ENCODE assay signal across 8 mouse cellular contexts in genomic region chr9:55241863-55242685, GRCm38 (mm10). TPM values are rescaled to one million over a fixed set of nuclear protein-coding genes. Genes with fewer than 3 reads are reported as not detected.
A peak's percentile ranks its signal among the peaks of the same experiment; 100 is the strongest.
DNase-seq lines count a peak whose midpoint lies in the region; ATAC-seq and TF ChIP-seq lines count a peak whose summit lies in the region.

No protein-coding gene starts in this region.

- no peaks in the 10 kb centered on the region for H3K4me1 ChIP-seq in kidney, adult 2 months (ENCODE audit: control insufficient read depth, insufficient read depth, low read length)
- no peaks in the 10 kb centered on the region for H3K4me1 ChIP-seq in stomach, postnatal 0 days (replicated peaks; ENCODE audit: control insufficient read depth, insufficient read depth)

- TF ChIP-seq EP300 in stomach, postnatal 0 days (optimal IDR thresholded peaks at IDR 0.05): no peak

- peak overlapping the region; percentile 51 for H3K4me2 ChIP-seq in stomach, postnatal 0 days (replicated peaks; ENCODE audit: low read depth)

- no peaks in the 10 kb centered on the region for H3K36me3 ChIP-seq in kidney, adult 2 months (ENCODE audit: control insufficient read depth, insufficient read depth, low read length)
- H3K36me3 ChIP-seq in stomach, postnatal 0 days (ENCODE audit: control insufficient read depth, insufficient read depth, low read length): no peaks in the 10 kb centered on the region

- H3K9me3 ChIP-seq in stomach, postnatal 0 days (ENCODE audit: control insufficient read depth, low read length): no peaks in the 10 kb centered on the region

- no peak for TF ChIP-seq POLR2A in kidney, adult 2 months (IDR thresholded peaks at IDR 0.05; ENCODE audit: low read depth, low read length)

- peak; percentile 41 for DNase-seq in kidney, adult 2 months
- DNase-seq in kidney, postnatal 14 days: no peak
- peak; percentile 35 for DNase-seq in embryo, embryonic 10.5 days (ENCODE audit: low spot score)
- peak; percentile 57 for DNase-seq in induced T-regulatory cell, adult 2 months (ENCODE audit: low read depth)
- DNase-seq in mesoderm, embryonic 11.5 days (ENCODE audit: low read depth, low spot score): peak; percentile 15
- peak; percentile 29 for DNase-seq in stomach, postnatal 0 days (ENCODE audit: low spot score)
- DNase-seq in c-Kit-positive CD71-positive TER-119-positive erythroid progenitor cells, embryonic 14.5 days (ENCODE audit: low spot score): no peak
- DNase-seq in layer of hippocampus, postnatal 10 days (ENCODE audit: low spot score in 2 of 2): no peak

- peak; percentile 13; the same call in 1 of the 2 replicates for TF ChIP-seq CTCF in kidney, adult 2 months (conservative IDR thresholded peaks at IDR 0.05; ENCODE audit: insufficient read depth, insufficient read length, low read depth, low read length)
- TF ChIP-seq CTCF in stomach, postnatal 0 days (IDR thresholded peaks at IDR 0.05; ENCODE audit: low read depth): peak; percentile 28

- ATAC-seq in stomach, postnatal 0 days (ENCODE audit: low FRiP score, low TSS enrichment): no peak

- H3K4me3 ChIP-seq in kidney, adult 2 months (ENCODE audit: insufficient read depth, low read depth, low read length): peak overlapping the region; percentile 38
- peak overlapping the region; percentile 24 for H3K4me3 ChIP-seq in stomach, postnatal 0 days (ENCODE audit: low read depth, low read length)

- peak overlapping the region; percentile 13; the same call in 1 of the 2 replicates for H3K9ac ChIP-seq in stomach, postnatal 0 days (ENCODE audit: low read length)

- H3K27me3 ChIP-seq in kidney, adult 2 months (replicated peaks; ENCODE audit: control insufficient read depth, insufficient read depth, low read length): no peaks in the 10 kb centered on the region
- no peaks in the 10 kb centered on the region for H3K27me3 ChIP-seq in stomach, postnatal 0 days (ENCODE audit: control insufficient read depth, insufficient read depth, low read length)

- WGBS in kidney, adult 2 months: 30% methylated on average over 24 of the region's 24 CpGs
- 32% methylated on average over 24 of the region's 24 CpGs for WGBS in stomach, postnatal 0 days

- no peak overlapping the region for H3K27ac ChIP-seq in kidney, adult 2 months (ENCODE audit: insufficient read depth, low read depth, low read length)
- no peak overlapping the region for H3K27ac ChIP-seq in stomach, postnatal 0 days (replicated peaks)

RNA-seq across cellular contexts. Expression of gene Fbxo22, which starts 33.3 kb away (rescaled TPM):
- 26.4 and 27.7 TPM in 2 replicates for polyA plus RNA-seq in kidney, adult 2 months (2012; rRNA removed)
- 29.8 and 30.0 TPM in 2 replicates for polyA plus RNA-seq in stomach, postnatal 0 days (2015; fragmentation: Nextera tagmentation; extraction: Ambion mirVana)
- 10 to 100 TPM; 39.9 to 40.7 TPM for total RNA-seq in layer of hippocampus, postnatal 10 days (2021)

Comparison
In these comparisons a context has a peak if more than half of its experiments do, and no peak if none do; other contexts are left out.
1. DNase-seq: peak in kidney, adult 2 months (single experiment), embryo, embryonic 10.5 days (single experiment), induced T-regulatory cell, adult 2 months (single experiment), mesoderm, embryonic 11.5 days (single experiment) and stomach, postnatal 0 days (single experiment); none in kidney, postnatal 14 days (single experiment), c-Kit-positive CD71-positive TER-119-positive erythroid progenitor cells, embryonic 14.5 days (single experiment) and layer of hippocampus, postnatal 10 days (0 of 2).